Mouse (Mus musculus): ENCODE results near the gene Esrrb. TPM values are rescaled to one million over a fixed set of nuclear protein-coding genes. Genes with fewer than 3 reads are reported as not detected.

The Esrrb gene
- total RNA-seq, 2 experiments from 2014 or later: not detected

GRCm38 (mm10) chr12:86492822-86493221, 131.9 kb downstream of the Esrrb start:
- ATAC-seq (replicated peaks; ENCODE audit: poor library complexity): no peak

DNA sequence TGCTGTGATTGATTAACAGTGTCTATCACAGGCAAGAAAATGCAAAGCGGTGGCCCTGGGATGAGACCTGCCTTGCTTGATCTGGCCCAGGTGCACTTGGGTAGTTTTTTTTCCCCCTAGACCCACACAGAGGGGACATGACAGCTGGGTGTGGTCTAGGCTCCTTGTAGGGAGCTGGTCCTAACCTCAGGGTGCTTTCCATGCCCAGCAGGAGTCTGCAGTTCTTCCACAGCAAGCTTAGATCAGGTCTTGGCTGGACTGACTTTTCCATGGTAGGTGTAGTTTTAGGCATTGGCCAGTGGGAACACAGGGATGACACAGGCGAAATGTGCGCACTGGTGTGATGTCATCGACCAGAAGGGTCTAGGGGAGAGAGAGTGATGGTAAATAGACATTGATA, 136.2 kb downstream of the Esrrb start:
- no peak for ATAC-seq (replicated peaks; ENCODE audit: poor library complexity)

GRCm38 (mm10) chr12:86498765-86499164, 137.8 kb downstream of the Esrrb start:
- no peak for ATAC-seq (replicated peaks; ENCODE audit: poor library complexity)

DNA sequence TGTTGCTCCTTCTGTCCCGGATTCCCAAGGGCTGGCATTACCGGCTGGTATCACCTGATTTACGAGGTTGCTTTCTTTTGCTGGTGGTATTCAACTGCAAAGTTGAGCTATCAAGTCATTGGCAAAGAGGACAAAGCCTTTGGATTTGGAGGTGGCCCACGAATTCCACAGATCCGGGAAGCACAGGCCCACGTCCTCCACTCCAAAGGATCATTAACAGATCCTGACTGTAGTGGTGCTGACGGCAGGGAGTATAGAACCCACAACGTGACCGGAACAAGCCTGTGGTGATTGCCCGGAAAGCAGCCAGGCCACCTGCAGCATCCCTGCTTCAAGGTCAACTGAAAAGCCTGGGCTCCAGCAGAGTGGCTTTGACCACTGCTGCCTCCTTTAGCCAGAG, 140.8 kb downstream of the Esrrb start:
- no peak for ATAC-seq (replicated peaks; ENCODE audit: poor library complexity)

- no peak for ATAC-seq (replicated peaks; ENCODE audit: poor library complexity)
Measured at GRCm38 (mm10) chr12:86503921-86504320, 143.0 kb downstream of the Esrrb start.

DNA sequence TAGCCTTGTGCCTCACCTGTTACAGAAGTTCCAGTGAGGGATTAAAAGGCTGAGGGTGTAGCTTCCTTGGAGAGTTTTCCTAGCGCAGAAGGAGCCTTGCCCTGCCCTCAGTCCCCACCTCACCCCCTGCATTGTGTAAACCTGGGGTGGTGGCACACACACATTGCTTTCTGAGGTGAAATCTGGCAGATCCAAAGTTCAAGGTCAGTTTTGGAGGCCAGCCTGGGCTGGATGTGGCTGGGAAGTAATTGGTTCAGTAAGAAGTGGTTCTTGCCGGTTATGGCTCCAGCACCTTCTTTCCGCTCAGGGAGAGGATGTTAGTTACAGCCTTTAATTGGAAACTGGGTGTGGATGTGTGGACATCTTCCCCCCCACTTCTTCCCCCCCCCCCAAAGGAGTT, 143.4 kb downstream of the Esrrb start:
- ATAC-seq (replicated peaks; ENCODE audit: poor library complexity): no peak

- ATAC-seq (replicated peaks; ENCODE audit: poor library complexity): no peak
Measured at GRCm38 (mm10) chr12:86507741-86508140, 146.8 kb downstream of the Esrrb start.

GRCm38 (mm10) chr12:86508313-86508988, 147.5 kb downstream of the Esrrb start:
- ATAC-seq (replicated peaks; ENCODE audit: poor library complexity): no peak

DNA sequence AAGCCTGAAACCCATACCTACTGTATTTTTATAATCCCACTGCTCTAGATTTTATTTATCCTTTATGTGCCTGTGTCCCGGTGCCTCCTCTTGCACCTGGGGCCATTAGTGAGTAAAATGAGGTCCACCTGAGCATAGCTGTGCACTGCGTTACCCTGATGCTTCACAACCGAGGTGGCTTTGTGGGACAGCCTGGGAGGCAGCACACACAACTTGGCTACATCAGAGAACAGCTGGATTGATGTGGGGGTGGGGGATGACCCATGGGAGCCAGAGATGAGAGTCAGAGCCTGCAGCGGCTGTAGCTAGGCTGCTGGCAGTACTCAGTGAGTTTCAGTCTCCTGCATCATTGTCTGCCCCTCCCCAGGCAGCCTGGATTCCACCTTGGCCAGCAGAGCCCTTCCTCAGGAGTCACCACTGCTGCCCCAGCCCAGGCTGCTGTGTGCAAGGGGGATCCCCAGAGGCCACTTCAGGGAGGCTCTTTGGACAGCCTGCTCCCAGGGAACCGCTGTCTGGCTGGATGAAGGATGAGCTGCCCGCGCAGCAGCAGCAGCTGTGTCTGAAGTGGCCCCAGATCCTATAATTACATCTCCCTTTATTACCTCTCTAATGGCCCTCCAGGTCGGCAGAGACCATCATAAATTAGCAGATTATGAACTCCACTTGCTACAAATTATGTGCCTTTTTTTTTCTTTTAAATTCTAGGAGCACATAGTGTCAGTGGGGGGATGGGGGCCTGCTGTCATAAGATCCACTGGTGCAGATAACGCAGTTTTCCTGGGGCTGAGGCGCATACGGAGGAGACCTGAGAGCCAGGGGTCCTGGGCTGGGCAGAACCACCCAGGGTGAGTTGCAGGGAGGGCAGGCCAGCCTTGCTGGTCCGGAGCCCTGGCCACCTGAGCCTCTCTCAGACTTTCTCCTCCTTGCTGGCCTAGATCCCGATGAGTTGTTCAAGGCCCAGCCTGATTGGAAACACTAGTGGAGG, 148.7 kb downstream of the Esrrb start:
- no peak for ATAC-seq (replicated peaks; ENCODE audit: poor library complexity)

DNA sequence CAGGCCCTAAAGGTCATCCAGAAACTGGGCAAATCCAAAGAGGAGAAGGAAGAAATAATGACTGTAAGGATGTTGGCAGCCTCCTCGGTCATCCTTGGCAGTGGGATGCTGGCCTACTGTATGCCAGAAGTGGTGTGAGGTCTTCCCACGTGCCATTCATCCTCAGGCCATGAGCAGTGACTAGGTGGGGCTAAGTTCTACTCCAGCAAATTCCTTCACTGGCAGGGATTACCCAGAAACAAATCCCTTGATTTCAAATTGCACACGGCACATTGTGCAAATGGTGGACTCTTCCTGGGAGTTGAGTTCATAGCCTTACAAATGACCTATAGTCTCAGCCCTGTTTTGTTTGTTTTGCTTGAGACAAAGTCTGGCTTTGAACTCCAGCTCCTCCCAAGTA, 151.4 kb downstream of the Esrrb start:
- ATAC-seq (replicated peaks; ENCODE audit: poor library complexity): no peak

DNA sequence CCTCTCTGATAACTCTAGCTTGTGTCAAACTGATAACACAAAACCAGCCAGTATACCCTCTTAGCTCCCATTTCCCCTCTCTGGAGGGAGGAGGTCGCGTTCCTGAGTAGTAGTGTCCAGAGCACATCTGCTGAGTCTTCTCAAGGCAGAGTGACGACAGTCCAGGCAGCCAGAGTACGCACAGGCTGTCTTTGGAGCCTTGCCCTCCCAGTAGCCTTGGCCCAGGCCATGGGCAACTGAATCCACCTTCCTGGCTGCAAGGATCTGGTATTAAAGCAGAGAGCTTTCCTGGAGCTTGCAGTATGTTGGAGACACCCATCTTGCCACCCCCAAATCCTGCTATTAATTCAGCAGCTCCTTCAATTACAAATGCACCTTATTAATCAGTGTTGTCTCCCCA, 152.7 kb downstream of the Esrrb start:
- ATAC-seq (replicated peaks; ENCODE audit: poor library complexity): no peak

GRCm38 (mm10) chr12:86516602-86517001, 155.7 kb downstream of the Esrrb start:
- no peak for ATAC-seq (replicated peaks; ENCODE audit: poor library complexity)

- no peak for ATAC-seq (replicated peaks; ENCODE audit: poor library complexity)
Measured at GRCm38 (mm10) chr12:86517721-86518120, 156.8 kb downstream of the Esrrb start.

GRCm38 (mm10) chr12:86518746-86519145, 157.8 kb downstream of the Esrrb start:
- ATAC-seq (replicated peaks; ENCODE audit: poor library complexity): no peak

DNA sequence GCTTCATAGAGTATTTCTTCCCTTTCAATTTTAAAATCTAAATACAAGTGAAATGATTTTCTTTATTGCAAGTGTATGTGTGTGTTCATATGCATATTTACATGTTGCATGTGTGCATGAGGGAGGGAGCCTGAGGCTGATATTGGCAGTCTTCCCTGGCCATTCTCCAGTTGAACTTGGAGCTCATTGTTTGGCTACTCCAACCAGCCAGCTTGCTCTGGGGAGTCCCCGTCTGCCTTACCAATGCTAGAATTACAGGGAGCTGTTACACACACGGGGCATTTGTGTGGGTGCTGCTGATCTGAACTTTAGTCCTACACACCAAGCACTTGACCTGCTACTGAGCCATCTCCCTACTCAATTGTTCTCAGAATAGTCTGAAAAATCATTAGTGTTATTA, 173.4 kb downstream of the Esrrb start:
- ATAC-seq (replicated peaks; ENCODE audit: poor library complexity): no peak

- ATAC-seq (replicated peaks; ENCODE audit: poor library complexity): no peak
Measured at GRCm38 (mm10) chr12:86537799-86538198, 176.9 kb downstream of the Esrrb start.

DNA sequence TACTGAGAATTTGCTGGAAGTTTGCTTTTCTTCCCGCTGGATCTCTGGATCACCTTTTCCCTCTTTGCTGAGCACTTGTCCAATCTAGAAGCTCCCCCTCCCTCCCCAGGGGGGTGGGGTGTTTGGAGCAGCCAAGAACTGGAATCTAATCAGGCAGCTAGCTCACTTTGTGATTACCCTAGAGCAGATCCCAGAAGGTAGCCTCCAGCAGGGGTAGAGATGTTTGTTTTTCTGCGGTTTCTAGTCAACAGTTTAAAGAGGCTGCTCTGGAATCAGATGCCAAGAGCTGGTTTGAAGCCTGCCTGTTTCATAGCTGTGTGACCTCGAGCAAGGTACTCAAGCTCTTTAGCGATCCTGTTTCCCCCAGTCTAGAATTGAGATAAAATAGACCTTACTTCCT, 177.8 kb downstream of the Esrrb start:
- no peak for ATAC-seq (replicated peaks; ENCODE audit: poor library complexity)

- ATAC-seq (replicated peaks; ENCODE audit: poor library complexity): no peak
Measured at GRCm38 (mm10) chr12:86539511-86539910, 178.6 kb downstream of the Esrrb start.

- ATAC-seq (replicated peaks; ENCODE audit: poor library complexity): no peak
Measured at GRCm38 (mm10) chr12:86547808-86548207, 186.9 kb downstream of the Esrrb start.

DNA sequence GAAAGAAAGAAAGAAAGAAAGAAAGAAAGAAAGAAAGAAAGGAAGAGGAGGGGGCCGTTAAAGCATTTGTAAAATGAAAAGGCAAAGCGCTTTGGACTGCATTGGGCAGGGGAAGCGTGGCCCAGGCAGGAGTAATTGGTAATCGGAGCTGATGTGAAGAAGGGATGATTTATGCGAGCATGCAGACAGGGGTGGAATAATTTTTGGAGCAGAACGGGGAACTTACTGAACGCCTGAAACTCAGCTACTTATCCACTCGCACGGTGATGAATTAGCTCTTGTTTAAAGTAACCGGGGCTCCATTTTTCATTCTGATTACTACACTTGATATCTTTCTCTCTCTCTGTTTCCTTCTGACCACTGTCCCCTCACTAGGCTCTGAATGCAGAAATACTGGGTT, 192.1 kb downstream of the Esrrb start:
- no peak for ATAC-seq (replicated peaks; ENCODE audit: poor library complexity)

DNA sequence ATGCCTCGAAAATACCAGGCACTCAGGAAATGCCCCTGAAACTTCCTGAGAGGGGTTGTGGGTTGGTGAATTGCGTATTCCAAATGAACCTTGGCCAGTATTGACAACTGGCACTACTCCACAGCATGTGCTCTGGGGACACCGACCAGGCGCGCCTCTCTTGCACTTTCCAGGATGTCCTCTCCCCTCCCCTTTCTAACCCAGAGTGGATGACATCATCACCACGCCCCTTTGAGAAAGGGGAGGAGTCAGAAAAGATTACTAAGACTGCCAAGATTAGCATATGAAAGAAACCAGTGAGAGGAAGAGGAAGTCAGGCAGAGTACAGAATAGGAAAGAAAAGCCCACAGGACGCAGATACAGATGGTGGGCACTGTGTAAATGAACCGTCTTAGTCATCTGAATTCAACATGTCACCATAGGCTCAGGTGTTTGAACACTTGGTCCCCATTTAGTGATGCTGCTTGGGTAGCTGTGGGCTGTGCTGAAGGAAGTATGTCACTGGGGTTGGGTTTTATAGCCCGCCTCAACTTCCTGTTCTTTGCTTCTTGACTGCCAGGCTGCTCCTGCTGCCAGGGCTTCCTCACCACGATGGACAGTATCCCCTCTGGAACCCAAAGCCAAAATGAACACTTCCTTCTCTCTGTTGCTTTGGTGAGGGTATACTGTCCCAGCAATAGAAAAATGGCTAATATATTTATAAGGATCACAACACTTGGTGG, 196.0 kb downstream of the Esrrb start:
- peak; percentile 14; the same call in 1 of the 2 replicates for ATAC-seq (replicated peaks; ENCODE audit: poor library complexity)

Data from megakaryocyte progenitor cell, adult 5-6 weeks (primary cell).